Mouse (Mus musculus): Measurements from ENCODE around the gene Sh3gl2.

Sh3gl2 gene

DNA sequence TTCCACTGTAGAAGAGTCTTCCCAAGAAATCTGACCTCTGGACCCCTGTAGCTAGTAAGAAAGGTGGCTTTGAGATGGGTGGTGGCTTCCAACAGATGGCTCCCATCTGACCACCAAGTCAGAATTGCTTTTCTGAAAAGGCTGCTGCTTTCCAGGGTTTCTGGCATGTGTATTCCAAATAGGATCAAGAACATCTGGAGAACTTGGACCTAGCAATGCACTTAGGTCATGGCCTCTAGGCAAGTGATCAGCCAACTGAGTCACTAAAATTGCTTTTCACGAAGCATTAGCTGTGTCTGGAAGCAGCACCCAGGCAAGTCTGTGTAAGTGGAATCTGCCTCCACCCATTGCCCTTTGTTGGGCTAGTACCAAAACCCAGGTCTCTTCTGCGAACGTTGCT lies 414.3 kb downstream of the Sh3gl2 start:
- no peak for DNase-seq

DNA sequence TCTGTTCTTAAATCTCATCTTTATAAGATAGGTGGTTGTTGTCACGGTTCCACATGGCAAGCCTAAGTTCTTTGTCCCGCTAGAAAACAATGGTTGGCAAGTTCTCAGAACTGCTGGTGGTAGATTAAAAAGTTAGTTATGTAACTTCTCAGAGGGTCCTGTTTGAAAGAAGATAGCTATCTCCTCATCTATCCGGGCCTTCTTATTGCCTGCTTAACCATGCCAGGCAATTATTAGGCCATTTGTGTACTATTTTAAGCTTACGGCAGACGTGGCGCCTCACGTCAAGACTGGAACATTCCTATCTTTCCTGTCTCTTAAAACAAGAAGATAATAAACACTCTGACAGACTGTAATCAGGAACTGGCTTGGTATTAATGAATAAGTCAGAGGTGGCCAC lies 424.5 kb downstream of the Sh3gl2 start:
- no peak for DNase-seq

DNA sequence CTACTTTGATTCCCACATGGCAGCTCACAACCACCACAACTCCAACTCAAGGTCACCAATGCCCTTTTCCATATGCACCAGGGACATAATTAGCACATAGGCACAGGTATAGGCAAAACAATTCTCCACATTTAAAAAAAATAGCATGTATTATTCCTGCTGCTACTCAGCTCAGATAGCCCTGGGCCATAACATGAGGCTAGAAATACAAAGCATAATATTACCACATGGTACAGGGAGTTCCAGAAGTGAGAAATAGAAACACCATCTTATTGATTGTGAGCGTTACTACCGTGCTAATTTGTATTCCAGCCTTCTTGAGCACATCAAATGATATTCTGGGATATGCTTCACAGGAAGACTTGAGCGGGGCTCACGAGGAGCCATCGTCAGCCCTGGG lies 464.3 kb downstream of the Sh3gl2 start:
- DNase-seq, result no peak

- DNase-seq, result no peak
These were observed 464.8 kb downstream of the Sh3gl2 start for GRCm38 (mm10) chr4:85669735-85670134.

GRCm38 (mm10) chr4:85672290-85672689 lies 467.4 kb downstream of the Sh3gl2 start:
- DNase-seq, result no peak

GRCm38 (mm10) chr4:85677621-85678020 lies 472.7 kb downstream of the Sh3gl2 start:
- DNase-seq, result no peak

DNA sequence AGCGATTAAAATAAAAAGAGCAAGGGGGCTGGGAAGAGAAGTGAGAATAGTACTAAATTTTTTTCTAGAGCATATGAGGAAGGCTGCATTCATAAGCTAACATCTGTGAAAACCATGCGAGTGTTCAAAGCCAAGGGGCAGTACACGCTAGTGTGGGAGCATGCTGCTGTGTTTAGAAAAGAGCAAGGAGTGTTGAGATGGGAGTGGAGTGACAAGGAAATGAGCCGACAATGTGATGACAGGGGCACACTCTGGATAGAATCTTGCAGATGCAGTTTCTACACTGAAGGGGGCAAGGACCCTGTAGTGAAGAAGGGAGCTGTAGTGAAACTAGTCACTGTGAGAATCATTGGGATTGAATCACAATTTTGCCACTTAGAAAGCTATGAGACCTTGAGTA lies 481.2 kb downstream of the Sh3gl2 start:
- no peak for DNase-seq

Data from cerebellum, adult 8-10 months (tissue).